Mouse (Mus musculus) intestine, embryonic 16.5 days (tissue): ENCODE measurements around the gene Csf3. TPM values are rescaled to one million over a fixed set of nuclear protein-coding genes. Genes with fewer than 3 reads are reported as not detected.
A peak's percentile ranks its signal among the peaks of the same experiment; 100 is the strongest.
"Not testable (repeated sequence)": the region's sequence is repeated elsewhere in the genome, so short reads cannot be mapped to it uniquely, and the experiment has no call there.

Experiments used
- ATAC-seq: fragments of 200-750 bp; cut with Nextera tagmentation; 2 replicates; pipeline ENCODE4 v1.8.0; 2017; ENCODE audit warnings: moderate TSS enrichment, moderate library complexity
- H3K27ac ChIP-seq: fragments of 300-500 bp; sonication (generic); 2 replicates; pipeline ENCODE4 v1.5.1; 2014; ENCODE audit warnings: mild to moderate bottlenecking, low read length
- H3K27me3 ChIP-seq: fragments of 300-500 bp; sonication (generic); replicated peaks from 2 replicates; pipeline ENCODE4 v1.6.1; 2014; ENCODE audit warnings: low read length, control low read depth, mixed read lengths; ENCODE audit not compliant: control insufficient read depth, insufficient read depth
- H3K36me3 ChIP-seq: fragments of 300-500 bp; sonication (generic); 2 replicates; pipeline ENCODE4 v1.6.1; 2014; ENCODE audit warnings: low read length, control low read depth; ENCODE audit not compliant: control insufficient read depth, insufficient read depth
- H3K4me1 ChIP-seq: fragments of 300-500 bp; sonication (generic); 2 replicates; pipeline ENCODE4 v1.6.1; 2014; ENCODE audit warnings: low read length, control low read depth, mixed read lengths; ENCODE audit not compliant: control insufficient read depth, insufficient read depth
- H3K4me2 ChIP-seq: fragments of 300-500 bp; sonication (generic); 2 replicates; pipeline ENCODE4 v1.6.1; 2014; ENCODE audit warnings: low read depth, low read length, control low read depth
- H3K4me3 ChIP-seq: fragments of 300-500 bp; sonication (generic); 2 replicates; pipeline ENCODE4 v1.5.1; 2014; ENCODE audit warnings: mild to moderate bottlenecking, low read length
- H3K9ac ChIP-seq: fragments of 300-500 bp; sonication (generic); 2 replicates; pipeline ENCODE4 v1.6.1; 2014; ENCODE audit warnings: low read depth, low read length
- H3K9me3 ChIP-seq: fragments of 300-500 bp; sonication (generic); 2 replicates; pipeline ENCODE4 v1.6.1; 2016; ENCODE audit warnings: low read length, control low read depth; ENCODE audit not compliant: control insufficient read depth
- WGBS: fragments of 180-500 bp; shearing (Covaris S2); extraction: QIAGEN DNeasy Blood & Tissue Kit; methylation state at CpG from one replicate; pipeline ENCODE4 v1.1.7; 2014; 5-methylcytosine and 5-hydroxymethylcytosine counted together
- polyA plus RNA-seq: library from polyadenylated mRNA; unstranded; fragments of >200 nt; fragmentation: Nextera tagmentation; extraction: Ambion mirVana; gene quantifications from 2 replicates; pipeline ENCODE4 v1.2.1, GENCODE M21; 2015

Csf3 gene
- polyA plus RNA-seq, 1 experiment from 2014 or later, result not detected

DNA sequence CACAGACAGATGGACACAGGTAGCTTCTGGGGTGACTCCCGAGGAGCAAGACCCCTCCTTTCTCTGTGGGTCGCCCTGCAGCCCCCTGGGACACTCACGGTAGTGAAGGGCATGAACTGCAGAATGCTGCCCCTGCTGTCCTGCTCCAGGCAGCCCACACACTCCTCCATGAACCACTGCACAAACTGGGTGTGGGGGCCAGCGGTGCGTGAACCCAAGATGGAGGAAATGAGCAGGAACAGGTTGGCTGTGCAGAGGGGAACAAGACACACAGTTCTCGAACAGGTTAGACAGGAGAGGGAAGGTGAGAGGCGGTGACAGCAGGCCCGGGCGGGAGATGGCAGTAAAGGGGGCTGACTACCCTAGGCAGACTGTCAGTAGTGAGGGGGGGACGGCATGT lies 4.0 kb downstream of the Csf3 start:
- H3K27ac ChIP-seq, result no peak overlapping the region
- H3K4me3 ChIP-seq, result no peak overlapping the region
- no peak for ATAC-seq
- no peaks in the 10 kb centered on the region for H3K27me3 ChIP-seq
- peaks cover 26% of the 10 kb centered on the region for H3K4me1 ChIP-seq
- WGBS, result 86% methylated on average over 10 of the region's 10 CpGs
- no peak overlapping the region for H3K4me2 ChIP-seq
- H3K36me3 ChIP-seq, result 0 out of 2 replicates have a peak, but pooled peaks cover 4% of the 10 kb centered on the region
- no peak overlapping the region for H3K9ac ChIP-seq
- no peaks in the 10 kb centered on the region for H3K9me3 ChIP-seq

DNA sequence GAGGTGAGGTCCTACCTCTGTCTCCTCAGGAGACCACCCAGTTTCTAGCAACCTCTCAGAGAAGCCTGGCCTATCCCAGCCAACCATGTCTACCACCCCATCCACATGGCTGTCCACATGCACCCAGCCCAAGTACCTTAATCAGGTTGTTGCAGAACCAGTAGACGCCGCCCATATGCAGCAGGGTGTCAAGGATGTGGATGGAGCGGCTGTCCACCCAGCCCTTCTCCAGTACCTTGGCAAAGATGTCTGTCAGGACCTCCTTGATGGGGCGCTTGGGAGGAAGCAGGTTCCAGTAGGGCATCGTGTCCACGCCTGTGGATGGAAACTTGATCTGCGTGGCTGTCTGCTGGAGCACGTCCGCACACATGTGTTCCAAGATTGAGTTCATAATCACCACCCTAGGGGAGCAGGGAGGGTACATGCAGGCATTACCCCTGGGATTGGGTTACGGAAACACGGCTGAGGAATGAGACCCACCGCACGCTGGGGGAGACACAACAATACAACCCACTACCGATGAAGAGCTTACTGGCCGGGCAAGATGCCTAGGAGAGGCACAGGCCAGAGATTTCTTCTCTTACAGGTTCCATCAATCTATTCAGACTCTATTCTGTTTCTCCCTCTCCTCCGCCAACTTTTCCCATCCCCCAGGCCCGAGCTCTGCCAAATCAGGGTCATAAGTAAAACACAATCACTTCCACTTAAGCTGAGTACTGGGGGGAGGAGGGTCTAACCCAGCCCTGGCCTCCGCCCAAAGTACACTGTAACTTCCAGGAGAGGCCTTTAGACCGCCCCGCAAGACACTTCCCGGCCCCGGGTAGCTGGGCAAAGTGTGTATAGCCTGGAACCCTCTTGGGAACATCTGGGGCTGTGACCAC lies 6.6 kb downstream of the Csf3 start:
- no peak overlapping the region for H3K4me3 ChIP-seq
- H3K4me1 ChIP-seq, result peaks cover 29% of the 10 kb centered on the region
- H3K9me3 ChIP-seq, result no peaks in the 10 kb centered on the region
- ATAC-seq, result peak; percentile 45
- H3K36me3 ChIP-seq, result 0 out of 2 replicates have a peak, but pooled peaks cover 4% of the 10 kb centered on the region
- peak overlapping the region; percentile 89 for H3K27ac ChIP-seq
- no peaks in the 10 kb centered on the region for H3K27me3 ChIP-seq
- peak overlapping the region; percentile 20 for H3K4me2 ChIP-seq
- 0 out of 2 replicates have a peak overlapping the region, but pooled peaks have one; percentile 4 for H3K9ac ChIP-seq
- WGBS, result 79% methylated on average over 22 of the region's 22 CpGs

DNA sequence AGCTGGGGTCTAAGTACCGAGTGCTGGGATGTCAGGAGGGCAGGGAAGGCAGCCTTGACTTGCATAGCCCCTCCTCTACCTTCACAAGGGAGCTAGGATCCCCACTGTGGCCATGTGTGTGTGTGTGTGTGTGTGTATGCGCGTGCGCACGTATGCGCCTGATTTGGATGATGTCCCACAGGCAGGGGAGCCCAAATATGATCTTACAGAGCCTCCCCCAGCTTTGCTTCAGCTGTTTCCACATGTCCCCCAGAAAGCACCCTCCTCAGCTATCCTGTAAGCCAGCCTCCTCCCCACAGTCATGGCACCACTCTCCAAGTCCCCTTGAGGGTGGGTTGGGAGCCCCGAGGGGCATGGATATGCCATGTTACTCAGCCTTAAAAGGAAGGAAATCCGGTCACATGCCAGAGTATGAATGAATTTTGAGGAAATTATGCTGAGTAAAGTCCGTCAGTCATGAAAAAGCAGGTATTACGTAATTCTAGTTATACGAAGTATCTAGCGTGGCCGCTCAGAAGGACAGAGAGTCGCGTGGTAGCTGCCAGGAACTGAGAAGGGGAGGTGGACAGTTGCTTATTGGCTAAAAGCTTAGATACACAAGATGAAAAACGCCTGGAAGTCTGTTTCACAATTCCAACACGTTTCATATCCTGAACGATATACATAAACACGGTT lies 7.4 kb downstream of the Csf3 start:
- no peaks in the 10 kb centered on the region for H3K27me3 ChIP-seq
- no peak overlapping the region for H3K4me3 ChIP-seq
- peak overlapping the region; percentile 89 for H3K27ac ChIP-seq
- 67% methylated on average over 19 of the region's 19 CpGs for WGBS
- H3K4me2 ChIP-seq, result peak overlapping the region; percentile 20
- no peaks in the 10 kb centered on the region for H3K9me3 ChIP-seq
- peaks cover 29% of the 10 kb centered on the region for H3K4me1 ChIP-seq
- H3K36me3 ChIP-seq, result peaks cover 4% of the 10 kb centered on the region; the same call in 1 of the 2 replicates
- H3K9ac ChIP-seq, result peak overlapping the region; percentile 8; the same call in 1 of the 2 replicates
- ATAC-seq, result peak; percentile 21

DNA sequence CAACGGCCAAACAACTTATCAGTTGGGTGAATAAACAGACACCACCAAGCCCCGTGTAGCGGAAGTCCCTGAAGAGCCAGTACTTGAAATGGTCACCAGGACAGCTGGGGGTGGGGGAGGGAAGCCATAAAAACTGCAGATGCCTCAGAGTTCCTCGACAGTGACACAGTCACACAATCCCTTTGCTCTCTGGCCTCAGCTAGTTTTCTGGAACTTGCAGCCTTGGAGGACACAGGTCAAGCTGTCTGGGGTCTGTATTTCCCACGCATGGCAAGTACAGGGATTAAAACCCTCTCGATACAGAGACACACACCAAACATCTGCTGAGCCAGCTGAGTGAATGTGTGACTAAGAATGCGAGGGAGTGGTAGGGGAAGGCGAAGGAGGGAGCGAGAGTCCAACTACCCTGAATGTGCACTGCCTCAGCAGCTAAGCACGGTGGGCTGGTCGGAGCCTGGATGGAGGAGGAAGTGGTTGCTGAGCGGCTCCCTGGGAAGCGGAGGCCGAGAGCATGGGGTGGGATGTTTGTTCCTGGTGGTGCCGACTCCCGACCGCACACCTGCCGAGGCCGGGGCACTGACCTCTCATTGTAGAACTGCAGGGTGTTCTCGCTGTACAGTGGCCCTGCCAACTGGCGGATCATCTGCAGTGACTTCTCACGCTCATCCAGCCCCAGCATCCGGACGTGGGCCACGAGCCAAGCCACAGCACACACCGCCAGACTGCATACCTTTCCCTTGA lies 8.1 kb downstream of the Csf3 start:
- H3K4me3 ChIP-seq, result no peak overlapping the region
- no peaks in the 10 kb centered on the region for H3K9me3 ChIP-seq
- H3K9ac ChIP-seq, result peak overlapping the region; percentile 15
- no peaks in the 10 kb centered on the region for H3K27me3 ChIP-seq
- peaks cover 29% of the 10 kb centered on the region for H3K4me1 ChIP-seq
- ATAC-seq, result peak; percentile 65
- H3K36me3 ChIP-seq, result peaks cover 7% of the 10 kb centered on the region
- H3K27ac ChIP-seq, result peak overlapping the region; percentile 89
- 57% methylated on average over 26 of the region's 26 CpGs for WGBS
- H3K4me2 ChIP-seq, result peak overlapping the region; percentile 20

DNA sequence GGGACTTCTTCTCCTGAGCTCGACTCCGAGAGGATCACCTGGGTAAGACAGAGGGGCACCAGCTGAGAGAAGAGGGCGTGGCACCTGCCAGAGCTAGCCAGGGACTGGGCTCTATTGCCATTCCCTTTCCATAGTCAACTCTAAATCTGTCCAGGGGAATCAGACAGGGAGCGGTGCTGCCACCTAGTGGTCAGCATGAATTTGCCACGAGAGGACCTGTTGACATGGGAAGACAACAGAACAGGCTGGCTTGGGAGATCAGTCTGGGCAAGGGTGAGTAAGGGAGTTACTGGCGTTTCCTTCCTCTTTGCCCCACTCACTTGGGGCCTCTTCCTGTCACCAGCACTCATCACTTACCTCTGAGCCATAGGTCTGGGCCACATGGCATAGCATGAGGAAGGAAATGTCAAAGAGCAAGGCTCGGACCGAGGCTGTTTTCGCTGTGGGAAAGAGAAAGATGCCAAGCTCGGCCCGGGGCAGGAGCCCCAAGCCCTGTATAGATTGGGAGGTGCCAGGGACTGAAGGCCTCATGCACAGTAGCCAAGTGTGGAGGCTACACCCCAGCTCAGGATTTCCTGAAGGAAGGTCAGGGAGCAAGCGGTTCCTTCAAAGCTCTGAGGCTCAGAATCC lies 9.5 kb downstream of the Csf3 start:
- 45% methylated on average over 12 of the region's 12 CpGs for WGBS
- H3K36me3 ChIP-seq, result peaks cover 8% of the 10 kb centered on the region
- H3K27ac ChIP-seq, result peak overlapping the region; percentile 29; the same call in 1 of the 2 replicates
- no peak overlapping the region for H3K4me2 ChIP-seq
- peak; percentile 26; the same call in 1 of the 2 replicates for ATAC-seq
- no peaks in the 10 kb centered on the region for H3K27me3 ChIP-seq
- no peaks in the 10 kb centered on the region for H3K9me3 ChIP-seq
- peaks cover 29% of the 10 kb centered on the region for H3K4me1 ChIP-seq
- peak overlapping the region; percentile 27; the same call in 1 of the 2 replicates for H3K9ac ChIP-seq
- no peak overlapping the region for H3K4me3 ChIP-seq

DNA sequence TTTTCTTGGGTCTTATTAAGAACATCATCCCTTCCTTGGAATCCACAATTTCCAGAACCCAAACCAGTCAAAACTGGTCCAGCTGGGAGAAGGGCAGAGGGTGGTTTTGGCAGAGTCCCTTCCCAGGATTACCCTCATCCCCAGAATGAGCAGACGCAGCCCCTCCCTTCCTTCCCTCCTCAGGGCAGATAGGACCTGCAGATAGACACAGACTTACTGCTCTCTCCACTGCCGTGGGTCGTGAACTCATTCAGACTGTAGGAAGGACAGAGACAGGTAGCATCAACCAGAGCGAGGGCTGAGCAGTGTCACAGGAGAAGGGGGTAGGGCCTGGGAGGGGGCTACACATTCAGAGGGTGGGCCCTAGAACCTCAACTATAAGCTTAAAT lies 10.0 kb downstream of the Csf3 start:
- peaks cover 29% of the 10 kb centered on the region for H3K4me1 ChIP-seq

DNA sequence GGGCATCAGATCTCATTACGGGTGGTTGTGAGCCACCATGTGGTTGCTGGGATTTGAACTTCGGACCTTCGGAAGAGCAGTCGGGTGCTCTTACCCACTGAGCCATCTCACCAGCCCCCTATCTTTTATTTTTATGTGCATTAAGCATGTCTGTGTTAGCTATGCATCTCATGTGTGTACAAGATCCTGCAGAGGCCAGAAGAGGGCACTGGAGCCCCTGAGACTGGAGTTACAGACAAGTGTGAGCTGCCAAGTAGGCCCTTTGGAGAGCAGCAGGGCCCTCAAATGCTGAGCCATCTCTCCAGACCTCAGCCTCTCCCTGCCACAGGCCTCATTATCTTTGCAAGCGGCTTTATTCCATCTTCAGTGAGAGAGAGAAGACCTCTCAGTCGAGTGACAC lies 10.9 kb downstream of the Csf3 start:
- not testable (repeated sequence) for H3K9ac ChIP-seq, H3K4me3 ChIP-seq, ATAC-seq, H3K36me3 ChIP-seq, H3K9me3 ChIP-seq, H3K27me3 ChIP-seq, H3K4me2 ChIP-seq, H3K27ac ChIP-seq
- peaks cover 29% of the 10 kb centered on the region for H3K4me1 ChIP-seq
- 92% methylated on average over 6 of the region's 6 CpGs for WGBS

More for the DNA sequence above, 10.0 kb downstream of the Csf3 start:
- Histone ChIP-seq H3K9ac (no peak overlapping the region), H3K9me3 (no peaks in the 10 kb centered on the region), H3K4me3 (no peak overlapping the region), H3K27me3 (no peaks in the 10 kb centered on the region), H3K27ac (no peak overlapping the region), H3K36me3 (peaks cover 8% of the 10 kb centered on the region), H3K4me2 (no peak overlapping the region)
- no peak for ATAC-seq
- 74% methylated on average over 4 of the region's 4 CpGs for WGBS

DNA sequence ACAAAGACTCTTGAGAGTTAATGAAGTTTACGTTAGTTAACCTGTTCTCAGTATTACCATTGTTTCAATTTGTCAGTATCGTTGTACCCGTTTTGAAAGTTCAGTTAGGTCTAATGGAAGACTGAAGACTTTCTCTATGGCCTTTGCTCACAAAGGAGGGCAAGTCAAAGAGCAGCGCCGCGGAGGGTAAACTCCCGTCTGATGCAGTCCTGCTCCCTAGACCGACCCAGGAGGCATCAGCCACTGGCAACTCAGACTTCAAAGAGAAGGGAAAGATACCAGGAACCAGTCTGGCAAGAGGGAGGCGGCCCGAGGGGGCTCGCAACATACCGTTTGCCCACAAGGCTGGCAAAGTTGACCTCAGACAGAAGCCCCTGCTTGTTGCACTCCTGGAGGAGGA lies 12.6 kb downstream of the Csf3 start:
- peaks cover 10% of the 10 kb centered on the region for H3K36me3 ChIP-seq
- H3K4me3 ChIP-seq, result no peak overlapping the region
- peaks cover 18% of the 10 kb centered on the region for H3K4me1 ChIP-seq
- no peak overlapping the region for H3K9ac ChIP-seq
- ATAC-seq, result no peak
- H3K9me3 ChIP-seq, result no peaks in the 10 kb centered on the region
- no peak overlapping the region for H3K27ac ChIP-seq
- 84% methylated on average over 12 of the region's 12 CpGs for WGBS
- H3K27me3 ChIP-seq, result no peaks in the 10 kb centered on the region
- H3K4me2 ChIP-seq, result no peak overlapping the region
